11 mouse cellular contexts compared by ENCODE assay signal in the genomic region with DNA sequence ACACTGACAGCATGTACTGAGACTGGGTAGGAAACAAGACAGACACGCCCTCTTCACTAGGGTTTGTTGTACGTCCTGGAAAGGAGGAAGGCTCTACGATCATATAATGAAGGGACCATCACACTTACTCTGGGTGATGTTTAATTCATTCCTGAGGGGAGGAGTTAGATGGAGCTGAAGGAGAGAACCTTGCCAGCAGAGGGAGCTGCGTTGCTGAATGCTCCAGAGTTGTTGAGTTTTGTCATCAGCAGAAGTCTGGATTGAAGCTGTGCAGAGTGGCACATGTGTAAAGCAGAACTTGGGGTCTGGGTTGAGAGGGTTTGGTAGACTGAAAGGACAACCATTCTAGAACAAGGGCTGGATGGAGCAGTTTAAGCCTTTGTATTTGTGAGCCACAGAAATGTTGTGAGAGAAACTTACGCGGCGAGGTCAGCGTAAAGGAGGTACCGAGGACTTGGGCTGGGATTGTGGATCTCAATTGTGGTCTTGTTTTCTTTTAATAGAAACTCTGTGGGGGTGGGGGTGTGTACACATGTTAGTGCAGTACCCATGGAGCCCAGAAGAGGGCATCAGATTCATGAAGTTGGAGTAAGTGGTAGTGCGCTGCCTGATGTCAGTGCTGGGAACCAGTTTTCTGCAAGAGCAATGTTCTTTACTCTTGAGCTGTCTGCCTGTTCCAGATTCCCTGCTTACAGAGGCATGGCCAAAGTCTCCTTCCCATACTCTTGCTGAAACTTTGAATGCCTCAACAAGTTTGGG. TPM values are rescaled to one million over a fixed set of nuclear protein-coding genes. Genes with fewer than 3 reads are reported as not detected.
DNase-seq lines count a peak whose midpoint lies in the region; ATAC-seq and TF ChIP-seq lines count a peak whose summit lies in the region.
"Had no signal": no experiment of that assay in that cellular context is flagged by ENCODE, and none has a peak within 500 bp of the region (broad histone marks: within the 10 kb centered on the region; RNA-seq: fewer than 3 reads in every experiment).

No protein-coding gene starts in this region.

- H3K9me3 ChIP-seq in kidney, postnatal 0 days (replicated peaks; ENCODE audit: low read length), result no peaks in the 10 kb centered on the region
- H3K9me3 ChIP-seq in heart, embryonic 11.5 days (replicated peaks; ENCODE audit: control insufficient read depth, low read length), result no peaks in the 10 kb centered on the region
- H3K9me3 ChIP-seq: limb, embryonic 15.5 days had no signal

- TF ChIP-seq CTCF in kidney, postnatal 0 days (IDR thresholded peaks at IDR 0.05; ENCODE audit: low read depth), result peak; percentile 52; the same call in 1 of the 2 replicates

- ATAC-seq in kidney, postnatal 0 days (replicated peaks; ENCODE audit: low FRiP score, low read depth), result no peak
- no peak for ATAC-seq in heart, embryonic 11.5 days (replicated peaks; ENCODE audit: insufficient number of reproducible peaks, low FRiP score, low TSS enrichment)

- H3K4me2 ChIP-seq in kidney, postnatal 0 days (ENCODE audit: low read length), result no peak overlapping the region
- no peak overlapping the region for H3K4me2 ChIP-seq in heart, embryonic 11.5 days

- H3K27me3 ChIP-seq in kidney, postnatal 0 days (ENCODE audit: insufficient read depth, low read length), result no peaks in the 10 kb centered on the region
- no peaks in the 10 kb centered on the region for H3K27me3 ChIP-seq in heart, embryonic 11.5 days (ENCODE audit: control insufficient read depth, insufficient read depth, low read length)
- H3K27me3 ChIP-seq: limb, embryonic 15.5 days had no signal

- peaks cover 53% of the 10 kb centered on the region for H3K36me3 ChIP-seq in kidney, postnatal 0 days (ENCODE audit: insufficient read depth, low read length)
- H3K36me3 ChIP-seq in heart, embryonic 11.5 days (ENCODE audit: control insufficient read depth, insufficient read depth, low read length), result peaks cover 47% of the 10 kb centered on the region

- 95% methylated on average over 10 of the region's 10 CpGs for WGBS in kidney, postnatal 0 days
- WGBS in heart, embryonic 11.5 days (ENCODE audit: insufficient replicate concordance), result 93% methylated on average over 10 of the region's 10 CpGs

- H3K9ac ChIP-seq in kidney, postnatal 0 days (ENCODE audit: low read depth, low read length), result no peak overlapping the region
- no peak overlapping the region for H3K9ac ChIP-seq in heart, embryonic 11.5 days (ENCODE audit: low read depth, low read length)
- H3K9ac ChIP-seq: limb, embryonic 15.5 days had no signal

- peak; percentile 44 for DNase-seq in adrenal gland, postnatal 14 days
- DNase-seq in adrenal gland, adult 2 months, result no peak
- peak; percentile 20 for DNase-seq in right cerebral cortex, postnatal 4 days
- DNase-seq in right cerebral cortex, adult 2 months (ENCODE audit: low spot score in 2 of 2), result no peak
- no peak for DNase-seq in kidney, postnatal 0 days (ENCODE audit: low spot score)
- peak; percentile 47 for DNase-seq in thymus, postnatal 25 days
- DNase-seq in frontal cortex, postnatal 14 days (ENCODE audit: low spot score in 2 of 2), result no peak

- H3K27ac ChIP-seq in kidney, postnatal 0 days, result no peak overlapping the region
- H3K27ac ChIP-seq in heart, embryonic 11.5 days (ENCODE audit: low read depth, low read length), result no peak overlapping the region
- H3K27ac ChIP-seq: limb, embryonic 15.5 days had no signal

- no peak overlapping the region for H3K4me3 ChIP-seq in kidney, postnatal 0 days (replicated peaks; ENCODE audit: low read depth, low read length)
- H3K4me3 ChIP-seq in heart, embryonic 11.5 days (ENCODE audit: low read depth, low read length), result no peak overlapping the region
- H3K4me3 ChIP-seq: erythroblast, embryonic 14.5 days; limb, embryonic 15.5 days had no signal

- H3K4me1 ChIP-seq in kidney, postnatal 0 days (replicated peaks; ENCODE audit: insufficient read depth, low read length), result peaks cover 11% of the 10 kb centered on the region; the same call in 1 of the 2 replicates
- 0 out of 2 replicates have a peak, but pooled peaks cover 2% of the 10 kb centered on the region for H3K4me1 ChIP-seq in heart, embryonic 11.5 days (ENCODE audit: control insufficient read depth, insufficient read depth, low read length)

RNA-seq across cellular contexts. Expression of gene Actr8, which starts 2.5 kb away (rescaled TPM):
- 52.4 and 59.0 TPM in 2 replicates for total RNA-seq in adrenal gland, postnatal 14 days (2021)
- 10 to 100 TPM; 55.7 to 57.0 TPM for total RNA-seq in adrenal gland, adult 2 months (2021)
- polyA plus RNA-seq in adrenal gland, adult 2 months (2012; rRNA removed), result 10.6 and 10.9 TPM in 2 replicates
- 49.4 and 51.5 TPM in 2 replicates for polyA plus RNA-seq in kidney, postnatal 0 days (2015; fragmentation: Nextera tagmentation; extraction: Ambion mirVana)
- 45.4 and 50.1 TPM in 2 replicates for polyA plus RNA-seq in heart, embryonic 11.5 days (2014; fragmentation: Nextera tagmentation; extraction: Ambion mirVana)

RNA-seq across cellular contexts. Expression of gene Selenok, which starts 12.5 kb away (rescaled TPM):
- 101 and 104 TPM in 2 replicates for total RNA-seq in adrenal gland, postnatal 14 days (2021)
- total RNA-seq in adrenal gland, adult 2 months (2021), result 100 to 1,000 TPM in 1 of 2 experiments, 10 to 100 TPM in 1; 78.3 to 122 TPM
- polyA plus RNA-seq in adrenal gland, adult 2 months (2012; rRNA removed), result 3.8 and 5.5 TPM in 2 replicates
- 329 and 334 TPM in 2 replicates for polyA plus RNA-seq in kidney, postnatal 0 days (2015; fragmentation: Nextera tagmentation; extraction: Ambion mirVana)
- polyA plus RNA-seq in heart, embryonic 11.5 days (2014; fragmentation: Nextera tagmentation; extraction: Ambion mirVana), result 181 and 182 TPM in 2 replicates

RNA-seq across cellular contexts. Expression of gene Il17rb, which starts 28.1 kb away (rescaled TPM):
- total RNA-seq in adrenal gland, postnatal 14 days (2021), result 2.2 and 2.3 TPM in 2 replicates
- total RNA-seq in adrenal gland, adult 2 months (2021), result 1 to 10 TPM; 1.8 to 3.2 TPM
- polyA plus RNA-seq in adrenal gland, adult 2 months (2012; rRNA removed), result 1.1 TPM in 2 replicates
- 1.9 and 2.1 TPM in 2 replicates for polyA plus RNA-seq in kidney, postnatal 0 days (2015; fragmentation: Nextera tagmentation; extraction: Ambion mirVana)
- polyA plus RNA-seq in heart, embryonic 11.5 days (2014; fragmentation: Nextera tagmentation; extraction: Ambion mirVana), result 0.60 and 0.75 TPM in 2 replicates
- polyA plus RNA-seq: erythroblast, embryonic 14.5 days had no signal

RNA-seq across cellular contexts. Expression of gene Chdh, which starts 28.2 kb away (rescaled TPM):
- 21.1 and 23.9 TPM in 2 replicates for total RNA-seq in adrenal gland, postnatal 14 days (2021)
- 10 to 100 TPM; 13.2 to 24.5 TPM for total RNA-seq in adrenal gland, adult 2 months (2021)
- 5.5 and 9.7 TPM in 2 replicates for polyA plus RNA-seq in adrenal gland, adult 2 months (2012; rRNA removed)
- 4.1 and 4.3 TPM in 2 replicates for polyA plus RNA-seq in kidney, postnatal 0 days (2015; fragmentation: Nextera tagmentation; extraction: Ambion mirVana)
- 0.10 and 0.21 TPM in 2 replicates for polyA plus RNA-seq in heart, embryonic 11.5 days (2014; fragmentation: Nextera tagmentation; extraction: Ambion mirVana)
- polyA plus RNA-seq: C2C12; erythroblast, embryonic 14.5 days had no signal

Comparison
In these comparisons a context has a peak if more than half of its experiments do, and no peak if none do; other contexts are left out.
1. DNase-seq: peak in adrenal gland, postnatal 14 days (single experiment), right cerebral cortex, postnatal 4 days (single experiment) and thymus, postnatal 25 days (single experiment); none in adrenal gland, adult 2 months (single experiment), right cerebral cortex, adult 2 months (0 of 2), kidney, postnatal 0 days (single experiment) and frontal cortex, postnatal 14 days (0 of 2).
2. RNA of gene Selenok, which starts 12.5 kb away (polyA plus RNA-seq): 329 to 334 TPM in kidney, postnatal 0 days and 181 to 182 TPM in heart, embryonic 11.5 days; 3.8 to 5.5 TPM in adrenal gland, adult 2 months; every median in the first group is over 10 times any median in the second.